Mouse (Mus musculus): ENCODE data around the gene Nckap5. TPM values are rescaled to one million over a fixed set of nuclear protein-coding genes. Genes with fewer than 3 reads are reported as not detected.

Gene Nckap5
- polyA plus RNA-seq, 1 experiment, result 50.4 TPM

GRCm38 (mm10) chr1:126747914-126748313 is 82.7 kb downstream of the Nckap5 start:
- 70% methylated on average over 4 of the region's 4 CpGs for WGBS

GRCm38 (mm10) chr1:126745482-126746136 is 85.0 kb downstream of the Nckap5 start:
- no peak overlapping the region for H3K4me3 ChIP-seq (replicated peaks; ENCODE audit: extremely low read depth, low read depth, low read length)
- H3K4me1 ChIP-seq (ENCODE audit: control insufficient read depth, insufficient read depth, low read length), result no peaks in the 10 kb centered on the region
- no peak for TF ChIP-seq POLR2A (IDR thresholded peaks at IDR 0.05; ENCODE audit: borderline replicate concordance, extremely low read depth, low read depth, low read length)
- TF ChIP-seq CTCF (IDR thresholded peaks at IDR 0.05; ENCODE audit: insufficient read depth, low read length), result no peak
- 67% methylated on average over 4 of the region's 4 CpGs for WGBS
- DNase-seq, result no peak

More at GRCm38 (mm10) chr1:126747914-126748313, 82.7 kb downstream of the Nckap5 start:
- H3K4me1 ChIP-seq (ENCODE audit: control insufficient read depth, insufficient read depth, low read length), result peaks cover 7% of the 10 kb centered on the region
- H3K4me3 ChIP-seq (replicated peaks; ENCODE audit: extremely low read depth, low read depth, low read length), result no peak overlapping the region
- no peak for DNase-seq
- TF ChIP-seq POLR2A (IDR thresholded peaks at IDR 0.05; ENCODE audit: borderline replicate concordance, extremely low read depth, low read depth, low read length) (no peak), CTCF (IDR thresholded peaks at IDR 0.05; ENCODE audit: insufficient read depth, low read length) (no peak)

GRCm38 (mm10) chr1:126744631-126745305 is 85.8 kb downstream of the Nckap5 start:
- H3K4me3 ChIP-seq (replicated peaks; ENCODE audit: extremely low read depth, low read depth, low read length), result no peak overlapping the region
- no peaks in the 10 kb centered on the region for H3K4me1 ChIP-seq (ENCODE audit: control insufficient read depth, insufficient read depth, low read length)
- no peak for DNase-seq
- WGBS, result 84% methylated on average over 14 of the region's 14 CpGs
- TF ChIP-seq POLR2A (IDR thresholded peaks at IDR 0.05; ENCODE audit: borderline replicate concordance, extremely low read depth, low read depth, low read length) (no peak), CTCF (IDR thresholded peaks at IDR 0.05; ENCODE audit: insufficient read depth, low read length) (no peak)

GRCm38 (mm10) chr1:126738291-126738640 is 92.3 kb downstream of the Nckap5 start:
- DNase-seq, result no peak
- 17% methylated on average over 12 of the region's 12 CpGs for WGBS
- TF ChIP-seq POLR2A (IDR thresholded peaks at IDR 0.05; ENCODE audit: borderline replicate concordance, extremely low read depth, low read depth, low read length), result no peak
- no peak for TF ChIP-seq CTCF (IDR thresholded peaks at IDR 0.05; ENCODE audit: insufficient read depth, low read length)
- H3K4me3 ChIP-seq (replicated peaks; ENCODE audit: extremely low read depth, low read depth, low read length), result peak overlapping the region; percentile 60
- H3K4me1 ChIP-seq (ENCODE audit: control insufficient read depth, insufficient read depth, low read length), result peaks cover 9% of the 10 kb centered on the region; the same call in 1 of the 2 replicates

GRCm38 (mm10) chr1:126737554-126738290 is 92.9 kb downstream of the Nckap5 start:
- TF ChIP-seq CTCF (IDR thresholded peaks at IDR 0.05; ENCODE audit: insufficient read depth, low read length) (no peak), POLR2A (IDR thresholded peaks at IDR 0.05; ENCODE audit: borderline replicate concordance, extremely low read depth, low read depth, low read length) (peak; percentile 29; the same call in 1 of the 2 replicates)
- 7% methylated on average over 18 of the region's 18 CpGs for WGBS
- DNase-seq, result peak; percentile 25
- peak overlapping the region; percentile 88 for H3K4me3 ChIP-seq (replicated peaks; ENCODE audit: extremely low read depth, low read depth, low read length)
- H3K4me1 ChIP-seq (ENCODE audit: control insufficient read depth, insufficient read depth, low read length), result peaks cover 9% of the 10 kb centered on the region; the same call in 1 of the 2 replicates

GRCm38 (mm10) chr1:126731691-126732090 is 98.9 kb downstream of the Nckap5 start:
- H3K4me1 ChIP-seq (ENCODE audit: control insufficient read depth, insufficient read depth, low read length), result peaks cover 5% of the 10 kb centered on the region; the same call in 1 of the 2 replicates
- DNase-seq, result no peak
- H3K4me3 ChIP-seq (replicated peaks; ENCODE audit: extremely low read depth, low read depth, low read length), result no peak overlapping the region
- TF ChIP-seq CTCF (IDR thresholded peaks at IDR 0.05; ENCODE audit: insufficient read depth, low read length) (no peak), POLR2A (IDR thresholded peaks at IDR 0.05; ENCODE audit: borderline replicate concordance, extremely low read depth, low read depth, low read length) (no peak)

- 64% methylated on average over 6 of the region's 6 CpGs for WGBS
- Histone ChIP-seq H3K4me3 (replicated peaks; ENCODE audit: extremely low read depth, low read depth, low read length) (no peak overlapping the region), H3K4me1 (ENCODE audit: control insufficient read depth, insufficient read depth, low read length) (peaks cover 7% of the 10 kb centered on the region)
- DNase-seq, result no peak
- TF ChIP-seq POLR2A (IDR thresholded peaks at IDR 0.05; ENCODE audit: borderline replicate concordance, extremely low read depth, low read depth, low read length), result no peak
- TF ChIP-seq CTCF (IDR thresholded peaks at IDR 0.05; ENCODE audit: insufficient read depth, low read length), result peak; percentile 28; the same call in 1 of the 2 replicates
Observed at GRCm38 (mm10) chr1:126726400-126727055, 104.1 kb downstream of the Nckap5 start.

GRCm38 (mm10) chr1:126725628-126726367 is 104.8 kb downstream of the Nckap5 start:
- DNase-seq, result no peak
- Histone ChIP-seq H3K4me3 (replicated peaks; ENCODE audit: extremely low read depth, low read depth, low read length) (no peak overlapping the region), H3K4me1 (ENCODE audit: control insufficient read depth, insufficient read depth, low read length) (peaks cover 9% of the 10 kb centered on the region)
- 71% methylated on average over 9 of the region's 9 CpGs for WGBS
- TF ChIP-seq POLR2A (IDR thresholded peaks at IDR 0.05; ENCODE audit: borderline replicate concordance, extremely low read depth, low read depth, low read length) (no peak), CTCF (IDR thresholded peaks at IDR 0.05; ENCODE audit: insufficient read depth, low read length) (no peak)
